Mouse (Mus musculus) heart, adult 2 months (tissue): Measurements from ENCODE around the gene Peli3. TPM values are rescaled to one million over a fixed set of nuclear protein-coding genes. Genes with fewer than 3 reads are reported as not detected.

Source experiments
- DNase-seq, 2 experiments: peaks; one replicate each; pipeline ENCODE4 v3.0.0; 2021
- H3K27ac ChIP-seq: fragments of 200-600 bp; 2 replicates; pipeline ENCODE4 v1.8.1; 2022
- H3K27me3 ChIP-seq: fragments of 200-500 bp; 2 replicates; pipeline ENCODE4 v1.6.1; 2012; ENCODE audit warnings: mild to moderate bottlenecking, low read length, inconsistent platforms, mixed read lengths; ENCODE audit not compliant: control insufficient read depth, insufficient read depth
- H3K36me3 ChIP-seq: fragments of 200-500 bp; 2 replicates; pipeline ENCODE4 v1.6.1; 2012; ENCODE audit warnings: low read length, inconsistent platforms; ENCODE audit not compliant: control insufficient read depth, insufficient read depth
- H3K4me1 ChIP-seq: fragments of 200-500 bp; 2 replicates; pipeline ENCODE4 v1.6.1; 2011; ENCODE audit warnings: low read length; ENCODE audit not compliant: control insufficient read depth, insufficient read depth
- H3K4me3 ChIP-seq: fragments of 200-600 bp; 2 replicates; pipeline ENCODE4 v1.8.1; 2022
- H3K79me2 ChIP-seq: fragments of 200-500 bp; replicated peaks from 2 replicates; pipeline ENCODE4 v1.6.1; 2012; ENCODE audit warnings: mild to moderate bottlenecking, inconsistent platforms, low read length, moderate library complexity, mixed read lengths; ENCODE audit not compliant: control insufficient read depth, insufficient read depth
- H3K9ac ChIP-seq: fragments of 200-500 bp; 2 replicates; pipeline ENCODE4 v1.6.1; 2012; ENCODE audit warnings: low read depth, mild to moderate bottlenecking, control low read depth, inconsistent platforms, low read length, mixed read lengths
- CTCF ChIP-seq: fragments of 200-600 bp; IDR thresholded peaks from 2 replicates; pipeline ENCODE4 v1.8.1; 2022; ENCODE audit warnings: antibody characterized with exemption, mild to moderate bottlenecking, moderate library complexity
- EP300 ChIP-seq: fragments of 200-500 bp; IDR thresholded peaks from 2 replicates; pipeline ENCODE4 v1.6.1; 2011; ENCODE audit warnings: low read depth, low read length, control low read depth; ENCODE audit not compliant: insufficient read depth
- POLR2A ChIP-seq: fragments of 200-500 bp; IDR thresholded peaks from 2 replicates; pipeline ENCODE4 v1.6.1; 2011; ENCODE audit warnings: mild to moderate bottlenecking, low read depth, low read length, control low read depth; ENCODE audit not compliant: insufficient read depth
- WGBS: fragments of 180-500 bp; shearing (Covaris S2); methylation state at CpG from one replicate; pipeline ENCODE4 v1.1.7; 2018; 5-methylcytosine and 5-hydroxymethylcytosine counted together
- intact Hi-C: fragments of 180-260 bp; cut with DNase I; formaldehyde crosslinking; loops from one replicate; pipeline ENCODE4 v1.15.1; 2025
- polyA plus RNA-seq: library from polyadenylated mRNA; depleted of rRNA; stranded (reverse); fragments of >200 nt; gene quantifications from 2 replicates; pipeline ENCODE4 v1.2.3, GENCODE M21; 2012
- total RNA-seq, 2 experiments: library from RNA; stranded (reverse); gene quantifications; 2 replicates each; pipeline ENCODE4 v1.2.3; 2021

Gene Peli3
- total and polyA plus RNA-seq, 3 experiments = 1.9 to 2.5 (median 2.4) TPM

- Histone ChIP-seq H3K27me3 (no peaks in the 10 kb centered on the region; the same call in 1 of the 2 replicates), H3K9ac (0 out of 2 replicates have a peak overlapping the region, but pooled peaks have one; percentile 19), H3K79me2 (no peaks in the 10 kb centered on the region), H3K27ac (no peak overlapping the region), H3K4me1 (no peaks in the 10 kb centered on the region), H3K4me3 (peak overlapping the region; percentile 54), H3K36me3 (no peaks in the 10 kb centered on the region)
- no peak for DNase-seq
- 7% methylated on average over 13 of the region's 13 CpGs for WGBS
- intact Hi-C loops = no loop called here
- TF ChIP-seq CTCF = no peak
- TF ChIP-seq POLR2A = no peak
- TF ChIP-seq EP300 = no peak
These were observed 294 bp upstream of the Peli3 start for GRCm38 (mm10) chr19:4943253-4943588.

- intact Hi-C loops = no loop called here
- Histone ChIP-seq H3K27ac (no peak overlapping the region), H3K36me3 (no peaks in the 10 kb centered on the region), H3K4me1 (no peaks in the 10 kb centered on the region), H3K79me2 (no peaks in the 10 kb centered on the region), H3K9ac (no peak overlapping the region), H3K27me3 (no peaks in the 10 kb centered on the region; the same call in 1 of the 2 replicates), H3K4me3 (no peak overlapping the region)
- no peak for TF ChIP-seq EP300
- TF ChIP-seq POLR2A = no peak
- TF ChIP-seq CTCF = no peak
- no peak for DNase-seq
- WGBS = 80% methylated on average over 17 of the region's 17 CpGs
These were observed 5.2 kb downstream of the Peli3 start for GRCm38 (mm10) chr19:4937444-4938310.

GRCm38 (mm10) chr19:4936896-4937295, 6.0 kb downstream of the Peli3 start:
- 77% methylated on average over 2 of the region's 2 CpGs for WGBS
- intact Hi-C loops = no loop called here

GRCm38 (mm10) chr19:4928781-4929180, 14.1 kb downstream of the Peli3 start:
- peak; percentile 36 to 42 for DNase-seq
- intact Hi-C loops = loop anchor here (1.0 kb wide), 1 partner anchor 34 kb away; the partner anchor contains the start of gene Mrpl11
- peak overlapping the region; percentile 74; the same call in 1 of the 2 replicates for H3K27ac ChIP-seq
- H3K79me2 ChIP-seq = no peaks in the 10 kb centered on the region
- no peaks in the 10 kb centered on the region for H3K36me3 ChIP-seq
- peaks cover 8% of the 10 kb centered on the region for H3K4me1 ChIP-seq
- no peaks in the 10 kb centered on the region for H3K27me3 ChIP-seq
- TF ChIP-seq CTCF = no peak
- no peak for TF ChIP-seq EP300
- TF ChIP-seq POLR2A = no peak
- WGBS = 63% methylated on average over 5 of the region's 5 CpGs
- H3K9ac ChIP-seq = no peak overlapping the region
- H3K4me3 ChIP-seq = peak overlapping the region; percentile 56

More at GRCm38 (mm10) chr19:4936896-4937295, 6.0 kb downstream of the Peli3 start:
- no peak overlapping the region for H3K4me3 ChIP-seq
- H3K4me1 ChIP-seq = no peaks in the 10 kb centered on the region
- no peak for TF ChIP-seq CTCF
- TF ChIP-seq EP300 = no peak
- no peak for TF ChIP-seq POLR2A
- no peaks in the 10 kb centered on the region for H3K79me2 ChIP-seq
- H3K36me3 ChIP-seq = no peaks in the 10 kb centered on the region
- DNase-seq = no peak
- H3K27ac ChIP-seq = no peak overlapping the region
- no peak overlapping the region for H3K9ac ChIP-seq
- no peaks in the 10 kb centered on the region; the same call in 1 of the 2 replicates for H3K27me3 ChIP-seq

- TF ChIP-seq POLR2A = peak; percentile 92
- TF ChIP-seq CTCF = no peak
- TF ChIP-seq EP300 = peak; percentile 45; the same call in 1 of the 2 replicates
- 1% methylated on average over 32 of the region's 32 CpGs for WGBS
- H3K36me3 ChIP-seq = no peaks in the 10 kb centered on the region
- H3K9ac ChIP-seq = peak within 1 kb of the TSS; percentile 53
- intact Hi-C loops = loop anchor here (1.0 kb wide), 1 partner anchor 34 kb away; the partner anchor contains the start of gene Mrpl11
- H3K27ac ChIP-seq = peak within 1 kb of the TSS; percentile 74
- H3K4me3 ChIP-seq = peak within 1 kb of the TSS; percentile 56
- H3K79me2 ChIP-seq = no peaks in the 10 kb centered on the region
- no peaks in the 10 kb centered on the region for H3K27me3 ChIP-seq
- peaks cover 8% of the 10 kb centered on the region for H3K4me1 ChIP-seq
- peak; percentile 98 for DNase-seq
These were observed 14.9 kb downstream of the Peli3 start, which contains the start of gene Dpp3 for GRCm38 (mm10) chr19:4927904-4928531. Gene Dpp3 (minus strand): TSS chr19:4928287.
